Mouse (Mus musculus): ENCODE measurements at regions not wholly inside any gene's neighbourhood (a gene's known extent, or its start where the extent isn't known, plus 50 kb on each side); places are given as distances from the start of the nearest gene placed in this dataset.

DNA sequence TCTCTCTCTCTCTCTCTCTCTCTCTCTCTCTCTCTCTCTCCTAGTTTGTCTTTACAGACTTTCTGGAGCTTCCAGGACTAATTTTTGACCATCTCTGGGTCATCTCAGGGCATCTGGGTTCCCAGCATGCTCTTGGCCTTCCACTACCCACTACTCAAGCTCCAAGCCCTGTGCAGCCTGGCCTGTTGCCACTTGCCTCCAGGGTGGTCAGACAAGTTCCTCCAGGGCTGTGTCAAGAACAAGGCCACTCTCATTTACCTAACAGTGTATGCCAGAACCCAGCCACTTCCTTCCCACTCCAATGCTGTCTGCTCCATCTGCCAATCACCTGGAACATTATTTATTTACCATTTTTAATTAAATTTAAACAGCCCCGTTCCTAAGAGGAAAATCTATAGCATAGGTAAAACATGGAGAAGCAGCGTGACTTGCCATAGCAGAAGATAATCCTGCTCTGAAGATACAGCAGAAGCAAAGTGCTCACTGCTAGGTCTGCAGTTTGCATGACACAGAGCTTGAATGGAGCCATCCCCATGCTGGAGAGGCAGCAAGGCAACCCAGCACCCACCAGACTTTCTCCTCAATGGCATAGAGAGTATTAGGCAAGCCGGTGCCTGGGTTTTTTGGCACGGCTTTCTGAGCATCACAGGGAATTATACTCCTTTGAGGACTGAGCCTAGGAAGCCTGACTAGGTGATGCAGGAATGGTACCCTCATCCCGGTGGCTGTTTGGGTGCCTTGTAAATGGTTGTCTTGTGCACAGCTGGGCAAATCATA is 54.0 kb downstream of the Foxi1 start:
- H3K9ac ChIP-seq = no peak overlapping the region
- peaks cover 2% of the 10 kb centered on the region; the same call in 1 of the 2 replicates for H3K4me1 ChIP-seq
- no peak for ATAC-seq (replicated peaks; ENCODE audit: low FRiP score)
- no peak overlapping the region for H3K27ac ChIP-seq
- H3K4me3 ChIP-seq (replicated peaks) = no peak overlapping the region
- no peaks in the 10 kb centered on the region for H3K27me3 ChIP-seq
- no peak overlapping the region for H3K4me2 ChIP-seq
- H3K9me3 ChIP-seq (replicated peaks) = no peaks in the 10 kb centered on the region
- H3K36me3 ChIP-seq = no peaks in the 10 kb centered on the region
- WGBS = 87% methylated on average over 5 of the region's 5 CpGs

DNA sequence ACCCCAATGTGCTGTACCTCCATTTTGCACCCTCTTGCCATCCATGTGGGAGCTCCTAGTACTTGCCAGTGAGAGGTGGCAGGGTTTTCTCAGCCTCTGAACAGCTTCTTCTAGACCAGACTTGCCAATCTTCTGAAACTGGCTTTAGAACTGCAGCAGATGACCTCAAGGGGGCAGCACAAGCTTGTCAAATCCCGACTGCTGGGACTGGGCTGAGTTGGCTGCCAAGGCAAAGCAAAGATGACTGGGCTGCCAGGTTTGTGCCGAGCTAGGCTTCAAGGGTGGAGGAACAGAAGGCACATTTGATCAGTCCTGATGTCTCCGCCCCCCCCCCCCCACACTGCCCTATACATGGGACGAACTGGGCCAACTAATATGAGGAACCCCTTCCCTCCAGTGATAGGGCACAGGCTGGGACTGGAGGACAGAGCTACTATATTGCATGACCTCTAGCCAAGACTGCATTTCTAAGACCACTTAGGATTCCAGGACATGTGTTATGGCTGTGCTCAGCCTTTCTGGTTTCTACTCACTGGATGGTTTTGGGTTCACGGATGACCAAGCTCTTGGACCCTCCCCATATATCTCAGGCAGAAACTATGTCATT is 51.1 kb upstream of the 4930469K13Rik start:
- Histone ChIP-seq H3K27me3 (no peaks in the 10 kb centered on the region), H3K36me3 (no peaks in the 10 kb centered on the region), H3K27ac (no peak overlapping the region), H3K9me3 (replicated peaks) (no peaks in the 10 kb centered on the region), H3K4me1 (no peaks in the 10 kb centered on the region), H3K4me2 (no peak overlapping the region), H3K4me3 (replicated peaks) (no peak overlapping the region), H3K9ac (no peak overlapping the region)
- ATAC-seq (replicated peaks; ENCODE audit: low FRiP score) = peak; percentile 62
- 26% methylated on average over 5 of the region's 5 CpGs for WGBS

All from kidney, embryonic 15.5 days (tissue).